Mouse (Mus musculus): ENCODE results near the gene Hoxa4. TPM values are rescaled to one million over a fixed set of nuclear protein-coding genes. Genes with fewer than 3 reads are reported as not detected.
A peak's percentile ranks its signal among the peaks of the same experiment; 100 is the strongest.

The Hoxa4 gene
- polyA plus RNA-seq, 1 experiment from 2014 or later, result 8.8 TPM

GRCm38 (mm10) chr6:52177806-52178205 is 13.7 kb downstream of the Hoxa4 start:
- Histone ChIP-seq H3K27ac (ENCODE audit: low read depth, low read length) (peak overlapping the region; percentile 90), H3K36me3 (ENCODE audit: control insufficient read depth, insufficient read depth, low read length) (no peaks in the 10 kb centered on the region), H3K4me1 (ENCODE audit: control insufficient read depth, insufficient read depth, low read depth, low read length) (no peaks in the 10 kb centered on the region), H3K9ac (ENCODE audit: low read depth, low read length) (peak overlapping the region; percentile 69), H3K27me3 (replicated peaks; ENCODE audit: control insufficient read depth, insufficient read depth, low read length) (peaks cover 34% of the 10 kb centered on the region), H3K4me3 (ENCODE audit: low read length) (peak overlapping the region; percentile 52), H3K9me3 (ENCODE audit: control insufficient read depth, low read length) (no peaks in the 10 kb centered on the region), H3K4me2 (ENCODE audit: low read length) (peak overlapping the region; percentile 64)
- no peak for ATAC-seq
- WGBS, result 3% methylated on average over 9 of the region's 9 CpGs

GRCm38 (mm10) chr6:52177061-52177735 is 14.4 kb downstream of the Hoxa4 start, which contains the start of gene 5730596B20Rik:
TSS of gene 5730596B20Rik (plus strand) at chr6:52177498.
- Histone ChIP-seq H3K36me3 (ENCODE audit: control insufficient read depth, insufficient read depth, low read length) (no peaks in the 10 kb centered on the region), H3K4me3 (ENCODE audit: low read length) (peak within 1 kb of the TSS; percentile 52), H3K4me2 (ENCODE audit: low read length) (peak within 1 kb of the TSS; percentile 64), H3K27me3 (replicated peaks; ENCODE audit: control insufficient read depth, insufficient read depth, low read length) (peaks cover 29% of the 10 kb centered on the region), H3K4me1 (ENCODE audit: control insufficient read depth, insufficient read depth, low read depth, low read length) (no peaks in the 10 kb centered on the region; the same call in 1 of the 2 replicates), H3K9me3 (ENCODE audit: control insufficient read depth, low read length) (no peaks in the 10 kb centered on the region), H3K27ac (ENCODE audit: low read depth, low read length) (peak within 1 kb of the TSS; percentile 90), H3K9ac (ENCODE audit: low read depth, low read length) (peak within 1 kb of the TSS; percentile 69)
- no peak for ATAC-seq
- 1% methylated on average over 36 of the region's 36 CpGs for WGBS

GRCm38 (mm10) chr6:52176391-52176790 is 15.2 kb downstream of the Hoxa4 start:
- Histone ChIP-seq H3K9ac (ENCODE audit: low read depth, low read length) (peak overlapping the region; percentile 69), H3K4me1 (ENCODE audit: control insufficient read depth, insufficient read depth, low read depth, low read length) (peaks cover 5% of the 10 kb centered on the region; the same call in 1 of the 2 replicates), H3K4me3 (ENCODE audit: low read length) (peak overlapping the region; percentile 52), H3K27me3 (replicated peaks; ENCODE audit: control insufficient read depth, insufficient read depth, low read length) (peaks cover 34% of the 10 kb centered on the region), H3K9me3 (ENCODE audit: control insufficient read depth, low read length) (no peaks in the 10 kb centered on the region), H3K4me2 (ENCODE audit: low read length) (peak overlapping the region; percentile 64), H3K36me3 (ENCODE audit: control insufficient read depth, insufficient read depth, low read length) (no peaks in the 10 kb centered on the region), H3K27ac (ENCODE audit: low read depth, low read length) (peak overlapping the region; percentile 90)
- no peak for ATAC-seq
- WGBS, result under 1% methylated on average over 6 of the region's 6 CpGs

GRCm38 (mm10) chr6:52175864-52176263 is 15.7 kb downstream of the Hoxa4 start:
- H3K4me3 ChIP-seq (ENCODE audit: low read length), result peak overlapping the region; percentile 52
- peak; percentile 43 for ATAC-seq
- H3K9me3 ChIP-seq (ENCODE audit: control insufficient read depth, low read length), result no peaks in the 10 kb centered on the region
- H3K27me3 ChIP-seq (replicated peaks; ENCODE audit: control insufficient read depth, insufficient read depth, low read length), result peaks cover 31% of the 10 kb centered on the region
- peaks cover 5% of the 10 kb centered on the region; the same call in 1 of the 2 replicates for H3K4me1 ChIP-seq (ENCODE audit: control insufficient read depth, insufficient read depth, low read depth, low read length)
- WGBS, result 1% methylated on average over 17 of the region's 35 CpGs
- peak overlapping the region; percentile 90 for H3K27ac ChIP-seq (ENCODE audit: low read depth, low read length)
- no peaks in the 10 kb centered on the region for H3K36me3 ChIP-seq (ENCODE audit: control insufficient read depth, insufficient read depth, low read length)
- H3K4me2 ChIP-seq (ENCODE audit: low read length), result peak overlapping the region; percentile 64
- H3K9ac ChIP-seq (ENCODE audit: low read depth, low read length), result peak overlapping the region; percentile 69

- Histone ChIP-seq H3K27me3 (replicated peaks; ENCODE audit: control insufficient read depth, insufficient read depth, low read length) (peaks cover 31% of the 10 kb centered on the region), H3K4me3 (ENCODE audit: low read length) (peak overlapping the region; percentile 52), H3K4me2 (ENCODE audit: low read length) (peak overlapping the region; percentile 64), H3K36me3 (ENCODE audit: control insufficient read depth, insufficient read depth, low read length) (no peaks in the 10 kb centered on the region), H3K27ac (ENCODE audit: low read depth, low read length) (peak overlapping the region; percentile 90), H3K4me1 (ENCODE audit: control insufficient read depth, insufficient read depth, low read depth, low read length) (peaks cover 5% of the 10 kb centered on the region), H3K9ac (ENCODE audit: low read depth, low read length) (peak overlapping the region; percentile 69), H3K9me3 (ENCODE audit: control insufficient read depth, low read length) (no peaks in the 10 kb centered on the region)
- ATAC-seq, result 0 out of 2 replicates have a peak, but pooled peaks have one; percentile 2
- whole genome bisulfite sequencing, result under 1% methylated on average over 35 of the region's 41 CpGs
Observed at GRCm38 (mm10) chr6:52174968-52175751, 16.4 kb downstream of the Hoxa4 start.

GRCm38 (mm10) chr6:52173648-52174047 is 17.9 kb downstream of the Hoxa4 start:
- Histone ChIP-seq H3K27me3 (replicated peaks; ENCODE audit: control insufficient read depth, insufficient read depth, low read length) (peaks cover 22% of the 10 kb centered on the region), H3K4me3 (ENCODE audit: low read length) (peak overlapping the region; percentile 34), H3K36me3 (ENCODE audit: control insufficient read depth, insufficient read depth, low read length) (no peaks in the 10 kb centered on the region), H3K4me1 (ENCODE audit: control insufficient read depth, insufficient read depth, low read depth, low read length) (peaks cover 8% of the 10 kb centered on the region), H3K9ac (ENCODE audit: low read depth, low read length) (no peak overlapping the region; the same call in 1 of the 2 replicates), H3K9me3 (ENCODE audit: control insufficient read depth, low read length) (no peaks in the 10 kb centered on the region), H3K27ac (ENCODE audit: low read depth, low read length) (peak overlapping the region; percentile 59), H3K4me2 (ENCODE audit: low read length) (peak overlapping the region; percentile 69)
- no peak for ATAC-seq
- WGBS, result 4% methylated on average over 4 of the region's 4 CpGs

GRCm38 (mm10) chr6:52172501-52172900 is 19.1 kb downstream of the Hoxa4 start:
- Histone ChIP-seq H3K4me1 (ENCODE audit: control insufficient read depth, insufficient read depth, low read depth, low read length) (peaks cover 8% of the 10 kb centered on the region), H3K27ac (ENCODE audit: low read depth, low read length) (peak overlapping the region; percentile 91), H3K36me3 (ENCODE audit: control insufficient read depth, insufficient read depth, low read length) (no peaks in the 10 kb centered on the region), H3K4me2 (ENCODE audit: low read length) (peak overlapping the region; percentile 69), H3K4me3 (ENCODE audit: low read length) (peak overlapping the region; percentile 34), H3K27me3 (replicated peaks; ENCODE audit: control insufficient read depth, insufficient read depth, low read length) (peaks cover 20% of the 10 kb centered on the region), H3K9ac (ENCODE audit: low read depth, low read length) (peak overlapping the region; percentile 60), H3K9me3 (ENCODE audit: control insufficient read depth, low read length) (no peaks in the 10 kb centered on the region)
- WGBS, result under 1% methylated on average over 35 of the region's 35 CpGs
- ATAC-seq, result peak; percentile 90

GRCm38 (mm10) chr6:52171938-52172337 is 19.6 kb downstream of the Hoxa4 start:
- Histone ChIP-seq H3K36me3 (ENCODE audit: control insufficient read depth, insufficient read depth, low read length) (no peaks in the 10 kb centered on the region), H3K9ac (ENCODE audit: low read depth, low read length) (peak overlapping the region; percentile 60), H3K4me1 (ENCODE audit: control insufficient read depth, insufficient read depth, low read depth, low read length) (peaks cover 8% of the 10 kb centered on the region), H3K27me3 (replicated peaks; ENCODE audit: control insufficient read depth, insufficient read depth, low read length) (peaks cover 20% of the 10 kb centered on the region), H3K9me3 (ENCODE audit: control insufficient read depth, low read length) (no peaks in the 10 kb centered on the region), H3K4me2 (ENCODE audit: low read length) (peak overlapping the region; percentile 69), H3K27ac (ENCODE audit: low read depth, low read length) (peak overlapping the region; percentile 91), H3K4me3 (ENCODE audit: low read length) (peak overlapping the region; percentile 34)
- WGBS, result 7% methylated on average over 7 of the region's 7 CpGs
- no peak; the same call in 1 of the 2 replicates for ATAC-seq

- H3K4me1 ChIP-seq (ENCODE audit: control insufficient read depth, insufficient read depth, low read depth, low read length), result peaks cover 8% of the 10 kb centered on the region
- H3K9me3 ChIP-seq (ENCODE audit: control insufficient read depth, low read length), result no peaks in the 10 kb centered on the region
- peak overlapping the region; percentile 60 for H3K9ac ChIP-seq (ENCODE audit: low read depth, low read length)
Observed at GRCm38 (mm10) chr6:52171331-52171730, 20.2 kb downstream of the Hoxa4 start.

More at GRCm38 (mm10) chr6:52171331-52171730, 20.2 kb downstream of the Hoxa4 start:
- Histone ChIP-seq H3K4me3 (ENCODE audit: low read length) (0 out of 2 replicates have a peak overlapping the region, but pooled peaks have one; percentile 0), H3K27me3 (replicated peaks; ENCODE audit: control insufficient read depth, insufficient read depth, low read length) (peaks cover 20% of the 10 kb centered on the region), H3K4me2 (ENCODE audit: low read length) (peak overlapping the region; percentile 69), H3K27ac (ENCODE audit: low read depth, low read length) (peak overlapping the region; percentile 91), H3K36me3 (ENCODE audit: control insufficient read depth, insufficient read depth, low read length) (no peaks in the 10 kb centered on the region)
- ATAC-seq, result no peak
- WGBS, result 4% methylated on average over 4 of the region's 4 CpGs

Measured in hindbrain, embryonic 16.5 days (tissue).